Mouse (Mus musculus) MEL-GATA-1-ER (cell line): ENCODE measurements at regions not wholly inside any gene's neighbourhood (a gene's known extent, or its start where the extent isn't known, plus 50 kb on each side); places are given as distances from the start of the nearest gene placed in this dataset.

ENCODE experiments used
- DNase-seq: peaks from one replicate; pipeline ENCODE4 v3.0.0-alpha.2; 2012; ENCODE audit warnings: low read depth; ENCODE audit errors: extremely low read depth

DNA sequence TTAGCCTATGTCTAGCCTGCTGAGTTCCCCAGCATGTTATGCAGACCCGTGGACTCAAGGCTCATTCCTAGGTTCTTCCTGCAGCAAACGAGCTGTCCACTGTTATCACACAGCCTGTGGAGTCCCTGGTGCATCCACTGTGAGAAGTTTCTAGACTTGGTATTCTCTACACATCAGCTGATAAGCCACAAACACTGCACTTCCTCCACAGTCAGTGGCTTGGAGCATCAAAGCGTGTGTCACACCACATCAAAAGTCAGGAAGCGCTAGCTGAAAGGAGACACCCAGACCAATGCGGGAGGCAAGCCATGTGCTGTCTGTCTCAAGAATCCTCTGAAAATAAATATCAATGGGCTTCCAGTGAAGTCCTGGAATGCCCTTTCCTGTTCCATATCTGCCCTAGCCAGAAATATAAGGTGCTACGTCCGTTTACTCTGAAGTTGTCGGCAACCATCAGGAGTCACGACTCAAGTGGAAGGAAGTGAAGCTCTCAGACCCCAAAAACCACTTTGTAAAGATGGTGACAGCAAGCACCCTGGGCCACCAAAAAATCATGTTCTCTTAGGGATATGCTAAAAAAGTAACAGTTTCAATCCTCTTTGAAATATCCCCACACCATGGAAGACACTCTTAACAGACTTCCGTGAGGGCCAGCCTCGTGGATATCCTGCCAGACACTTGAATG is 227.7 kb downstream of the Adgrl2 start:
- no peak for DNase-seq

DNA sequence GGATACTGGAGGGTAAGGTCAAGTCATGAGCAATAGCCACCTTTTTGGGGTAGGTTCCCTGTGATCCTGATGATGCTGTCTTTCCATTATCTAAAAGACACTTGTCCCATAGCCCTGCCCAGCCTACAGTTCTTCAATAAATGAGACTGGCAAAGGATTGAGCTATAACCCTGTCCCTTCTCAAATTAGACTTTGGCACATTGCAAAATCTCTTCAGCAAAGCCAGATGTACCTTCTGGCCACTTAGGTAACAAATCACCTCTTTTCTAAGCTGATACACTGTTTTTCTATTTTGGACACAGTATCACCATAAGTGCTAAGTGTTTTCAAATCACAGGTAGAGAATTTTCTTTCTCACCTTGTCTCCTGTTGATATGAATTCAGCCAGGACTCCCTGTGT is 228.8 kb downstream of the Adgrl2 start:
- no peak for DNase-seq

DNA sequence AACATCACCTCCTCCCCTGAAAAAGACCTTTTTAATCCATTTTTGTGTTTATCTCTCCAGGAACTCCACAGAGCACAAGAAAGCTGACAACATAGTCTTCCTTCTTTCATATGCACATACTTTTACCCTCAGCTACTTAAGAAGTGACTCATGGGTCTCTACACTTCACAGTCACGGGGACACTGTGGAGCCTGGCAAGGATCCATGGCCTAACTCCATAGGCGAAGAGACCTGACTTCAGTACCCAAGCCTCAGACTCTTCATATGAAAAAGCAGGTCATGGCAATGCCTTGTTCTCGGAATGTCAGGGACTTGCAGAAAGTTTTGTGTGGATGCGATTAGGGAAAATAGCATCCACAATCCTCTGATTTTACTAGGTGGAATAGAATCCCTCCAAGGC is 230.9 kb downstream of the Adgrl2 start:
- DNase-seq, result no peak

DNA sequence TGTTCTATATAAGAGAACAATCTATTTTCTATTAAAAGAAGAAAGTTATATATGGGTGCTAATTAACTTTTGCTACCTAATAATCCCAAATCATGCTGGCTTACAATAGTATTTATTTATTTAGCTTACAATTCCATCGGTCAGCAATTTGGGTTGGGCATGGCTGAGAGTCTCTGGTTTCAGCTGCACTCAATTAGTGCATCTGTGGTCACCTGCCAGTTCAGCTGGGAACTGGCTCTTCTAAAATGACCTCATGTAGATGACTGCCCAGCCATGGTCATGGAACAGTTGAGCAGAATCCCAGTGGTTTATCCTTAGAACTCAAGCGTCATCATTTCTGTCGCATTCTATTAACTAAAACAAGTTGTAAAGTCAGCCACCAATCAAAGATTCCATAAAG is 244.1 kb downstream of the Adgrl2 start:
- no peak for DNase-seq

DNA sequence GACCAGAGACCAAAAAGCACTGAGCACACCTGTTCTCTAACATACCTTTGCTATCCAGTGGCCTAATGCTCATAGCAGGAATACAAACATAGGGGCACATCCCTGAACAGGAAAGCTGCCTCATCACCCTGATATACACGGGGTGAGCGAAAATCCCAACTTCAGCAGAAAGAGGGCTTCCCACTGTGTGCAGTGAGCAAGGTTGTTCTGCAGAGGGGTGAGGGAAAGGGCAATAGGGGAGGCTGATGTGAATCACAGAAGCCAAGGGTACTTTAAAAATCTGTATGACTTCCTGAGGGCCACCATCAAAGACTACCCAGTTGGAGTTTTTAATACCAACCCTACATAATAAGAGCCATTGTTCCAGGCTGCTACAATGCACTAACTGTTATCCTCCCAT is 245.7 kb downstream of the Adgrl2 start:
- DNase-seq, result no peak

DNA sequence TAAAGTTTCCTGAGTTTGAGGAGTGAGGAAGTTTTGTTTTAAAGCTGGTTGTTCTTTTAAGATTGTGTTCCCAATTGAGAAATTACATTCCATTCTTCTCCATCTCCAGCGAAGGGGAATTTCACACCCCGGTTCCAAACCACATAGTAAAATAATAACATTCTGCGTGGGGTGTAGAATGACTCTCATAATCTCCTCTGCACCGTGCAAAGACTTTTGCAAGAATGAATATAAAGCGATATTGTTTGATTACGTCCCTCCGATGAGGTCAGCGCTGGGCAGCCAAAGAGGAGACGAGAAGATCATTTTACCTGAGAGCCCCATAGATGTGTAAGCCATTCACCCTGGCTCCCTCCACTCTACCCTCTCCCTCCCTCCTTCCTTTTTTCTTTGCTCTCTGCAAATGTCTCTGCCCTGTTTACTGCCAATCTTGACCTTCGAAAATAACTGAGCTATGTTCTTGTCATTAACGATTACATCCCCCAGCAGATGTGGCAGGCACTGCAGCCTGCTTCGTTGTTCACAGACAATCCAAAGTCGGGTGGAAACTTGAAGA is 256.1 kb downstream of the Adgrl2 start:
- no peak for DNase-seq

DNA sequence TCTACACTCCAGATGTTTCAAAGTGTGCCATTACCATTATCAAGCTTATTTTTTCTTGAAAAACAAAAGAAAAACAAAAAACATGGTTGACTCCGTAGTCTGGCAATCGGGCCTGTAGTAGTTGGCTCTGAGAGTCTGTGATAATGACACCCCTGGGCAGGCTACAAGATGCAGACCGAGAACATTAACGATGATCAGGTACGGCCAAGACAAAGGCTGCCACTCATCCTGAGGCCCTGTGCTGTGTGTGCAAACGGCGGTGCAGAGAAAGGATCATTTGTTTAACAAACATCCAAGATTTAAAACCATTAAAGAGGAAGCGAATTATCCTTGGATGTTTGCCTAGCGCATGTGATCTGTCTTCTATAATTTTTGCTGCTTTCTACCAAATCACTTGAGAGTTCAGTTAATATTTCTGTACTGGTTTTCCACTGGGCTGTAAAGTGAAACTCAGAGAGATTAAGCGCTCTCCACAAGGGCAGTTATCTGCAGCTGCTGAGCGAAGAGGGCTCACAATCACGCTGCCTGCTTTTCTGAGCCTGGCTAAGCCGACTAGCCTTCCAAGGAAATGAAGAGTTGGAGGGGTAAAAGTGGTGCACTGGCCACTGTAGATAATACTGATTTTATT is 257.0 kb downstream of the Adgrl2 start:
- no peak for DNase-seq

DNA sequence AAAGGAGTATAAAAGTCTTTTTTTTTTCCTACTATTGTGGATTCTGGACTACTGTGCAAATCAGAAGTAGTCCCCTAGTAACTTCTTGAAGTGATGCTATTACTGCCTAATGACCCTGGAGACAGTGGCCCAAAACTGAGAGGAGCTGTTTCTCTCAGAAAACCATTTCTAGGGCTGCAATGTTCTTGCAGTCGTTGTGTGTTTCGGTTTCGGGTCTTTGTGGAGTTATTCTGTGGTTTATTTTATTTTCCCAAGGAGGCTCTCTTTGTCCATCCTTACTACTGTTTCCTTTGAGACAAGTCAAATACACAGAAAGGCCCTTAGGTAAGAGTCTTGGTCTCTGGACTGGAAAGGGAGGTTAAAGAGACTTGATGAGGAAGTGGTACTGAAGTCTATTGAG is 258.9 kb downstream of the Adgrl2 start:
- DNase-seq, result no peak

DNA sequence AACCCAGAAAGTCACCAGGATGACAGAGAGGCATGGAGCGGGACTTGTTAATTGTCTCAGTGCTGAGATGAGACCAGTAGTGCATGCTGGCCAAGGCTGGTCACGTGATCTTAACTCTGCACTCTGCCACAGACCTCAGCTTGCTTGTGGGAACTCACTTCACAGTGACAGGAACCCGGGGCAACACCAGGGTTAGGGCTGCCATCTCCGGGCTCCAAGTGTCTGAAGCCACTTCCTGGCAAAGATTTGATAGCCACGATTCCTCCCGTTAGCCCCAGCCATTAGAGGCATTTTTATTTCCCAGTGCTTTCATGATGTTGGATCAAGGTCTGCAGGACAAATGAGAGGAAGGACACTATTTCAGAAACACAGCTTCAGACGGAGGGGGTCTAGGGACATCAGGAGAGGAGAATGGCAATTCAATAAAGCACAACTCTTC is 261.1 kb downstream of the Adgrl2 start:
- DNase-seq, result no peak

DNA sequence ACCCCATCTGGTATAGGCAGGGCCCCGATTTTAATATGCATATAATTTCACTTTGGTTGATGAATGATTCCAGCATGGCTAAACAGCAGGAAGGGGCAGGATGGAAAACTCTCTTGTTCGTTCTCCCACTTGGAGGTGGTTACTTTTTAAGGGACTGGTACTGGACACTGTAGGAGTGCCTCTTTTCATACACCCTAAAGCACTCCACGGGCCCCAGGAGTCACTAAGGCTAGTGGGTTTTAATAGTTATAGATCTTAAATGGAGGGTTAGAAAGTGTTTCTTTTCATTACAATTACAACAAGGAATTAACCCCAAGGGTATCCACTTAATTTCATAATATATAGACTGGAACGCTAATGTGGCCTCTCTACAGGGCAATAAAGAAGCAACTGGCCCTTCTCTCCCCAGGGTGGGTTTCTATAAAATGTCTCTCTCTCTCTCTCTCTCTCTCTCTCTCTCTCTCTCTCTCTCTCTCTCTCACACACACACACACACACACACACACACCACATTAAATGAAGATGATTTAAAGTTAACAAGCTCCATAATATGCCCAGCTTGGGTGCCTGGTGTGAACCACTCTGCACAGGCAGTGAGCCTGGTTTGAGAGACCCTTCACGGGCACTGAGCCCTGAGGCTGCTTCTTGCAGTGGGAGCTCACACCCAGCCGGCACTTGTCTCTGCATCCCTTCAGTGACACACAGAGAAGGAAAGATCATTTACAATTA is 261.7 kb downstream of the Adgrl2 start:
- no peak for DNase-seq

DNA sequence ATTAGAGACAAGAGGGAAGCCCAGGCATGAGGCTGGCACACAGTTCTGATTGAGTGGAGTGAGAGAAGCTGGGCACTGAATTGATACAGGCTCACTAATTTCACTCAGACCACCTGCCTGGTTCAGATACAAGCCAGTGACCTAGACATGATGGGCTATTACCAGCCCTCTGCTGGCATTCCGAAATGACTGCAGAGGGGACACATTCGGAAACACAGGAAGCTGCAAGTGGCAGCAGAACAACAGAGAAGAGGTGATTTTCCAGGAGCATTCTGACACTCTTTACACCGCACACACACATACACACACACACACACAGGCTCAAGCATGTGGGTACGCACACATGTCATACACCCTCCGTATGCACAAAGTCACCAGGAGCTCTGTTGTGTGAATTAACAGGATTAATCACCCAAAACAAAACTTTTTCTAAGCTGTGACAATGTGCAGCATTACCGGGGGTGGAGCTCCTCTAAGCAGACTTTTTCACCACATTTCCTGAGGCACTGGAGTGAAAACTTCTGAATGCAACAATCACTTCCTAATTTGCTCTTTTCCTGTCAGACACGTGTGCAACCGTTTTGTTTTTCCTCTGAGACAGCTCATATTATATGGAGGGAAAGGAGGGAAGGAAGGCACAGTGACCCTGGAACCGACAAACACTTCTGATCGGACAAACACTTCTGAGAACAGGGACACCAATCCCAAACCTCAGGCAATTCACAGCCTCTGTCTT is 263.6 kb downstream of the Adgrl2 start:
- no peak for DNase-seq

DNA sequence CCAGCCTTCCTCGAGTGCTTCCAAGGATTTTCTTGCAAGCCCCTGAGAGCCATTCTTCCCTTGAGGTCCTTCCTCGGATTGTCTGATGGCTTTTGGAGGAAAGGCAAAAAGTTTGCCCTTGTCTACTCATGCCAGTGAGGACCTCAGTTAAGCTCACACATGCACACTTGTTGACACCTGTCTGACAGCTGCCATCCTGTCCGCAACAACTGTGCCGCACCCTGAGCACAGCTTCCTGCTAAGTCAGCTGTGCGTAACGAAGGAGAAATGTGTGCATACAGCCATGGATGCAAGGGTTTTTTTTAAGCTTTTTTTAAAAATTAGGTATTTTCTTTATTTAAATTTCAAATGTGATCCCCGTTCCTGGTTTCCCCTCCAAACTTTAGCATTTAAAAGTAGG is 293.8 kb downstream of the Adgrl2 start:
- no peak for DNase-seq

DNA sequence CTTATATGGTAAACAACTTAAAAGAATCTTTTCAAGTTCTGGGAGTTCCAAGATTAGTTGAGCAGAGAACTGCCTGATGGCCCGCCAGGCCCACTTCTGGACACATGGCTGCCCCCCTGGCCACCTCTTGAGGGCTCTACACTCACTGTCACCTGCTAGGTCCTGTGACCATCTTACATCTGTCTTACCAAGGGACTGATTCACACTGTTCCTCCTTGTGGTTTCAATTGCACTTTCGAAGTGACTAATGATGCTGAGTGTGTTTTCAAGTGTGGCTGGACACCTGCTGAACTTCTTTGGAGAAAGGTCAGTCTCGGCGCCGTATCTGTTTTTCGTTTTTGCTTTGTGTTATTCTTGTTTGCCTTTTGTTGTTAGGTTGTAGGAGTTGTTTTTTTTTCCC is 294.9 kb downstream of the Adgrl2 start:
- no peak for DNase-seq

DNA sequence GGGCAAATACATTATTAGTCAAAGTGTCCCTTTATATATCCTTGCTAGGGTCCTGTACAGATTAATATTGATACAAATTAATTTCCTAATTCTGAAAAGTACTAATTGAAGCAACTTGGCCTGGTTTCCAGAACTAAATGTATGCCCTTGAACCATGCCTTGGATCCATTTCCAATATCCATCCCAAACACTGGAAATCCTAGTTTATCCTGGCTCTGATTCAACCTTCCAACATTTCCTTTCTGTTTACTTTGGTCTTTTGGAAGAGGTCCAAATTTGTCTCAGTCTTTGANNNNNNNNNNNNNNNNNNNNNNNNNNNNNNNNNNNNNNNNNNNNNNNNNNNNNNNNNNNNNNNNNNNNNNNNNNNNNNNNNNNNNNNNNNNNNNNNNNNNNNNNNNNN is 307.2 kb downstream of the Adgrl2 start:
- no peak for DNase-seq

DNA sequence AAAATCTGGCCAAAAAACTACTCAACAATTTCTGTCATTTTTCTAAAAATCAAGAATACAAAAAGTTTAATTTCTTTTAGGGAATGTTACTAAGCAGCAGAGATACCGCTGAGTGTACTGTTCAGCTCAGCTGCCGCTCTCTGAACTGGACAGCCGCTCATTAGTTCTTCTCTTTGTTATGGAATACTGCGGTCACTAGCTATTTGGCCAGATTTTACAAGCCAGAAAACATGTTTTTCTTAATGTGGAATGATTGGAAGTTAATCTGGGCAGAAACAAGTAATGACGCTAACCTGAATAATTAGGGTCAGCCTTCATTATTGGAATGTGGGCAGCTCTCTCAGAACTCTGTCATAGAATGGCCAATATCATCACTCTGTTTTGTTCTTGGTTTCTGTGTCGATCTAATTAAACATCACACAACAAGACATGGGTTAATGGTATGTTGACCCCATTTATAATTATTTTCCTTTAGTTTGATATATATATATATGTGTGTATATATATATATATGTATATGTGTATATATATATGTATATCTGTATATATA is 307.8 kb downstream of the Adgrl2 start:
- DNase-seq, result no peak

DNA sequence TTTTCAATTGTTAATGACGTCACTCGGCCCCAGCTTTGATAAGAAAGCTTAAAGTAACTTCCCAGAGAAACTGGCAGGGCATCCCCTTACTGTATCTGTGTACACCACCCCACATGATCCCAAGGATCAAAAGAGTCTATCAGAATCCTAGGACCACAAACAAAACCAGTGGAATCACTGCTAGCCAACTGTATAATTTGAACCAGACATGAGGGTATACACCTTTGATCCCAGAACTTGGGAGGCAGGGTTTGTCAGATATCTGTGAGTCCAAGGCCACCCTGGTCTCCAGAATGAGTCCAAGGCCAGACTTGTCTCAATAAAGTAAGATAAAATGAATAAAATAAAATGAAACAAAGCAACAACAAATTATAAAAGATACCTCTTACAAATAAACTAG is 309.2 kb downstream of the Adgrl2 start:
- no peak for DNase-seq

DNA sequence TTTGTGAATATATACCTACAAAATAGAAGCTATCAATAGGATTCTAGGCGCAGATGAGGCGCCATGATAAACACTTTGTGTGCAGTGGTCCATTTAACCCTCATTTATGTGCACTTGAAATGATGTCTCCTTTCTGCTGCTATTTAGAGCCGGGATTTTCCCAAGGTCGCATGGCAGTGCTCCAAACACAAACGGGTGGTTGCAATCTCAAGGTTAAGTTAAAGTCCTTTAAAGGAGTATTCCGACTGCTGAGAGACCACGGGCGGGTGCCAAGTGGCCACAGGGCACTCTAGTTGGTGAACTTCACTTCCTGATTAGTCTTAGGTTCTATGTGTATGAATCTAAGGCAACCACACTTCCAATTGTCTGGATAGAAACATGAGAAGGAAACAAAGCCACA is 309.6 kb downstream of the Adgrl2 start:
- no peak for DNase-seq

DNA sequence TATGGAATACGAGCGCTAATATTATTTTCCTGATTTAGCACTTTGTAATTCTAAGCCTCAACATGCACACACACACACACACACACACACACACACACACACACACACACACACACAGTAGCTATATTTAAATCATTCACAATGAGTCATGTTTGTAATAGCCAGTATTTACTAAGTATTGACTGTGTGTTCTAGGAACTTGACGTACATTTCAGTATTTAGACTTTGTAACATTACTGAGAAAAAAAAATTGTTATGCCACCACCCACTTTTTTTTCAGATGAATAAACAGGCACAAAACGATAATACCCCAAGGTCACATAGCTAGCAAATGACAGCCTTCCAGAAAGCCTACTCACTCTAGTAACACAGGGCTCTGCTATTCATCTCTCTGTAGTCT is 310.3 kb downstream of the Adgrl2 start:
- DNase-seq, result no peak

DNA sequence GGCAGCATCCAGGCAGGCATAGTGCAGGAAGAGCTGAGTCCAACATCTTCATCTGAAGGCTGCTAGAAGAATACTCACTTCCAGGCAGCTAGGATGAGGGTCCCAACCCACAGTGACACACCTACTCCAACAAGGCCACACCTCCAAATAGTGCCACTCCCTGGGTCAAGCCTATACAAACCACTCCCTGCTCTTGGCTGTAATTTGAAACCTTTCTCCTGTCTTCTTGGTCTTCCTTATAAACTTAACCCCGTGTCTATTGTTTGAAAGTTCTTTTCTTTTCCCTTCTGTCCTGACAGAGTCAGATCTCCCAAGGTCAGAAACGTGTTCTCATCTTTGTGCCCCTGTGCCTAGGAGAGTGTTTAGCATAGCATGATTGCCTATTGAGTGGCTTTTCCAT is 311.2 kb downstream of the Adgrl2 start:
- DNase-seq, result no peak

DNA sequence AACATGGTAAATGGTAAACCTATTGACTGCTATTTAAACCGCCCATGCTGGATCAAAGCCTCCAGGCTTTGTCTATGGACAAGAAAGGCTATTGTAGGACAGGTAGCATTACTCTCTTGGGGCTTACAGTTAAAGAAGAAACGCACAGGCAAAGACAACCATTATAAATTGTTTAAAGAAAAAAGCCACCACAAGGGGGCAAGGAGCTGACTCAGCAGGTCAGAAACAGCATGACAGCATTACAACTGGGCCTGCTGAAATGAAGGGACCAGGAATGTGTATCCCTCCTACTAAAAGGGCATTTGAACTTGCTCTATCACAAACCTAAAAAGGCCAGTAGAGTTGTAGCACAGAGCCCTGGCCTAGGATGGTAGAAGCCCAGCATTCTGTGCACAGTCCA is 314.3 kb downstream of the Adgrl2 start:
- DNase-seq, result no peak

DNA sequence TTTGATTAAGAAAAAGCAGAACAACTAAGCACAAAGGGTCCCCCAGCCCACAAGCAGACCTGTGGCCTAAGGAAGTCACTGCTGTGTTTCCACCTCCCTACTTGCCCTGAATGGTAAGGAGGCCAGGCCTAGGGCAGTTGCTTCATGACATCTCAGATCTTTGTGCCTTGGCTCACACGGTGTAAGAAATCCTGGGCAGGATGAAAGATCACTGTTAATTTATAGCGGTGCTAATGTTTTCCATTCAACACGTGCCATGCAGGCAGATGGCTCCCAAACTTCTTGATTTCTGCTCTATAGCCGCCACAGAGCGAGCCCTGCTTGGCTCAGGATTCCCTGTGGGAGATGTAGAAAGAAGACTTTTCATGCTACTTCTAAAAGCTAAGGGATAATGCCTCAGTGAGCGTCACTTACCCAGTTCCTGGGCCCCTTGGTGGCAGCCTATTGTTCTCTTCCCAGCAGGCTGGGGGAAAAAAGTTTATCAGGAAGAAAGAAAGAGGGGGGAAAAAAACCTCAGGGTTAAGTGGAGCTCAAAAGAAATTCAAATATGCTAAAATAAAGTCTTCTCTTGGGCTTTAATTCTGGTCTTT is 327.4 kb downstream of the Adgrl2 start:
- no peak for DNase-seq
